In the genomic region with DNA sequence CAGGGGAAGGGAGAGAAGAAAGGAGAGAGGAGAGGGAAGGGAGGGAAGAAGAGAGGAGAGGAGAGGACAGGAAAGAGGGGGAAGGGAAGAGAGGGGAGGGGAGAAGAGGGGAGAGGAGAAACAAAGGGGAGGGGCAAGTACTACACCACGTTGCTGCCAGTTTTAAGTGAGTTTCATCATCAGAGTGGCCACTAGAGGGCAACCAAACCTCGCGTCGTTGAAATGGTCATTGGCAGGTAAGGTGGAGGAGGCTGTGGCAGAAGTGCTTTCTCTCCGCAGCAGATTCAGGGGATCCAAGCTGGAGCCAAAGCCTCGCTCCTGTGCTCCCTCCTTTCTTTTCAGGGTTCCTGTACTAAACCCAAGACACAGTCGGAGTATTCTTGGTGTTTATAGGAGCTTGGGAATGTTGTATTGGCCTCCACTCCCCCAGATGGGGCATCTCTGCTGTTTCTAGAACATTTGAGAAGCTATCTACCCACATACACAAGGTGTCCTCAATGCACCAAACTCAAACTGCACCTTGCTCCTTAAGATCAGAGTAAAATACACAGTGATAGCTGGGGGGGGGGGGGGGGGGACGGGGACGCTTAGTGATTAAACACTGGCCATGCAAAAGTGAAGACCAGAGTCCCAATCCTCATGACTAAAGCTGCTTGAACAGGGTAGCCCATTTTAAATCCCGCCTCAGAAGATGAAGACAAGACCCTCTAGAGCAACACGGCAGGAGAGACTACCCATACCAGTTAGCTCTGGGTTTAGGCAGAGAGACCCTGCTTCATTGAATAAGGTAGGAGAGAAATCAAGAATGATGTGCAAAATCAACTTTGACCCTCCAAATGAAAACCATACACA, we compare ENCODE assay signal across 8 mouse cellular contexts. TPM values are rescaled to one million over a fixed set of nuclear protein-coding genes. Genes with fewer than 3 reads are reported as not detected.
DNase-seq lines count a peak whose midpoint lies in the region; ATAC-seq lines count a peak whose summit lies in the region.

No protein-coding gene starts in this region.

- no peaks in the 10 kb centered on the region for H3K36me3 ChIP-seq in hindbrain, embryonic 14.5 days (replicated peaks; ENCODE audit: control insufficient read depth, insufficient read depth)

- H3K9me3 ChIP-seq in hindbrain, embryonic 14.5 days (ENCODE audit: control insufficient read depth, low read length), result no peaks in the 10 kb centered on the region

- H3K4me3 ChIP-seq in hindbrain, embryonic 14.5 days (replicated peaks; ENCODE audit: low read length), result no peak overlapping the region

- H3K27ac ChIP-seq in hindbrain, embryonic 14.5 days, result no peak overlapping the region

- H3K9ac ChIP-seq in hindbrain, embryonic 14.5 days, result 0 out of 2 replicates have a peak overlapping the region, but pooled peaks have one; percentile 24

- peak overlapping the region; percentile 47 for H3K4me2 ChIP-seq in hindbrain, embryonic 14.5 days (replicated peaks)

- H3K4me1 ChIP-seq in hindbrain, embryonic 14.5 days (replicated peaks; ENCODE audit: control insufficient read depth, insufficient read depth, low read length), result peaks cover 5% of the 10 kb centered on the region; the same call in 1 of the 2 replicates

- ATAC-seq in hindbrain, embryonic 14.5 days (ENCODE audit: low FRiP score), result peak; percentile 85

- peaks cover 3% of the 10 kb centered on the region; the same call in 1 of the 2 replicates for H3K27me3 ChIP-seq in hindbrain, embryonic 14.5 days (ENCODE audit: control insufficient read depth, insufficient read depth, low read length)

- peak; percentile 84 for DNase-seq in T-cell, adult 2 months (ENCODE audit: low spot score)
- peak; percentile 90 to 92 for DNase-seq in cerebellum, postnatal 25 days
- peak; percentile 62 to 77 for DNase-seq in frontal cortex, postnatal 25 days (ENCODE audit: low spot score in 2 of 2)
- DNase-seq in hindbrain, embryonic 14.5 days (ENCODE audit: low spot score), result peak; percentile 94
- DNase-seq in layer of hippocampus, postnatal 25 days (ENCODE audit: extremely low spot score in 1 of 2, low spot score in 1 of 2), result peak; percentile 58 to 76
- DNase-seq in lung, postnatal 14 days, result peak; percentile 86
- DNase-seq in retina, adult 2 months (ENCODE audit: low read depth, low spot score), result peak; percentile 69
- DNase-seq in thymus, postnatal 25 days, result peak; percentile 89

- WGBS in hindbrain, embryonic 14.5 days, result 12% methylated on average over 11 of the region's 11 CpGs

RNA-seq across cellular contexts. Expression of a gene that starts 11.7 kb away (rescaled TPM):
- polyA plus RNA-seq in hindbrain, embryonic 14.5 days (2014; fragmentation: Nextera tagmentation; extraction: Ambion mirVana), result 1.8 TPM in 2 replicates
- under 1 TPM in 1 of 2 experiments, not detected in 1; 0.22 TPM for total RNA-seq in layer of hippocampus, postnatal 25 days (2021)

RNA-seq across cellular contexts. Expression of a gene that starts 56.8 kb away (rescaled TPM):
- polyA plus RNA-seq in hindbrain, embryonic 14.5 days (2014; fragmentation: Nextera tagmentation; extraction: Ambion mirVana), result 141 and 153 TPM in 2 replicates
- 10 to 100 TPM; 54.9 to 56.5 TPM for total RNA-seq in layer of hippocampus, postnatal 25 days (2021)

RNA-seq across cellular contexts. Expression of a gene that starts 57.0 kb away (rescaled TPM):
- 128 and 135 TPM in 2 replicates for polyA plus RNA-seq in hindbrain, embryonic 14.5 days (2014; fragmentation: Nextera tagmentation; extraction: Ambion mirVana)
- 100 to 1,000 TPM; 238 to 266 TPM for total RNA-seq in layer of hippocampus, postnatal 25 days (2021)
